Mouse (Mus musculus) midbrain, embryonic 10.5 days (tissue): ENCODE results near the gene Ankdd1b. TPM values are rescaled to one million over a fixed set of nuclear protein-coding genes. Genes with fewer than 3 reads are reported as not detected.

Experiments used
- DNase-seq: peaks from one replicate; pipeline ENCODE4 v3.0.0-alpha.2; 2017; ENCODE audit warnings: low spot score
- H3K27ac ChIP-seq: fragments of 300-500 bp; sonication (generic); replicated peaks from 2 replicates; pipeline ENCODE4 v1.5.1; 2016; ENCODE audit warnings: mild to moderate bottlenecking
- H3K27me3 ChIP-seq: fragments of 300-500 bp; sonication (generic); 2 replicates; pipeline ENCODE4 v1.6.1; 2016; ENCODE audit warnings: low read depth, mild to moderate bottlenecking; ENCODE audit not compliant: poor library complexity, severe bottlenecking
- H3K36me3 ChIP-seq: fragments of 300-500 bp; sonication (generic); 2 replicates; pipeline ENCODE4 v1.6.1; 2016; ENCODE audit warnings: mild to moderate bottlenecking, moderate library complexity
- H3K4me1 ChIP-seq: fragments of 300-500 bp; sonication (generic); 2 replicates; pipeline ENCODE4 v1.6.1; 2016
- H3K4me3 ChIP-seq: fragments of 300-500 bp; sonication (generic); 2 replicates; pipeline ENCODE4 v1.5.1; 2016; ENCODE audit warnings: mild to moderate bottlenecking, moderate library complexity
- H3K9me3 ChIP-seq: fragments of 300-500 bp; sonication (generic); replicated peaks from 2 replicates; pipeline ENCODE4 v1.6.1; 2016; ENCODE audit warnings: mild to moderate bottlenecking
- WGBS: fragments of 180-500 bp; shearing (Covaris S2); methylation state at CpG from one replicate; pipeline ENCODE4 v1.1.7; 2016; 5-methylcytosine and 5-hydroxymethylcytosine counted together
- polyA plus RNA-seq: library from polyadenylated mRNA; unstranded; fragments of >200 nt; fragmentation: Nextera tagmentation; extraction: Ambion mirVana; gene quantifications from 2 replicates; pipeline ENCODE4 v1.2.1, GENCODE M21; 2016

Ankdd1b gene
- polyA plus RNA-seq, 1 experiment from 2014 or later = not detected

GRCm38 (mm10) chr13:96376871-96377270, 94.1 kb downstream of the Ankdd1b start:
- H3K36me3 ChIP-seq = no peaks in the 10 kb centered on the region
- no peaks in the 10 kb centered on the region for H3K4me1 ChIP-seq
- DNase-seq = no peak
- H3K4me3 ChIP-seq = no peak overlapping the region
- no peaks in the 10 kb centered on the region for H3K27me3 ChIP-seq
- H3K27ac ChIP-seq = no peak overlapping the region
- no peaks in the 10 kb centered on the region for H3K9me3 ChIP-seq
- WGBS = 93% methylated on average over 18 of the region's 18 CpGs

GRCm38 (mm10) chr13:96375519-96375918, 95.5 kb downstream of the Ankdd1b start:
- Histone ChIP-seq H3K4me1 (no peaks in the 10 kb centered on the region), H3K4me3 (no peak overlapping the region), H3K27me3 (no peaks in the 10 kb centered on the region), H3K36me3 (no peaks in the 10 kb centered on the region), H3K9me3 (no peaks in the 10 kb centered on the region), H3K27ac (no peak overlapping the region)
- DNase-seq = no peak
- WGBS = 17% methylated on average over 2 of the region's 2 CpGs

Other genes with a start within 250 kb of the Ankdd1b start
- 19.8 and 22.3 TPM in 2 replicates for gene Poc5, start 82.9 kb downstream of the Ankdd1b start, polyA plus RNA-seq
- not detected in 2 replicates for gene Gm17622, start 19.5 kb upstream of the Ankdd1b start, polyA plus RNA-seq
- gene Polk, start 71.4 kb upstream of the Ankdd1b start, polyA plus RNA-seq = 8.6 and 9.5 TPM in 2 replicates
- 5.9 and 7.1 TPM in 2 replicates for gene Col4a3bp, start 71.4 kb upstream of the Ankdd1b start, polyA plus RNA-seq
- gene Hmgcr, start 199.7 kb upstream of the Ankdd1b start, polyA plus RNA-seq = 153 and 183 TPM in 2 replicates